Mouse (Mus musculus) testis, postnatal 10 days (tissue): ENCODE results near the gene Slc7a4.
"Not testable (repeated sequence)": the region's sequence is repeated elsewhere in the genome, so short reads cannot be mapped to it uniquely, and the experiment has no call there.

ENCODE experiments used
- DNase-seq: peaks from one replicate; pipeline ENCODE4 v3.0.0; 2021; ENCODE audit warnings: low spot score

Slc7a4 gene

GRCm38 (mm10) chr16:17561751-17562208 lies 21.2 kb downstream of the Slc7a4 start, which contains the start of gene P2rx6:
TSS of gene P2rx6 (plus strand) at chr16:17561885.
- DNase-seq: peak; percentile 80

DNA sequence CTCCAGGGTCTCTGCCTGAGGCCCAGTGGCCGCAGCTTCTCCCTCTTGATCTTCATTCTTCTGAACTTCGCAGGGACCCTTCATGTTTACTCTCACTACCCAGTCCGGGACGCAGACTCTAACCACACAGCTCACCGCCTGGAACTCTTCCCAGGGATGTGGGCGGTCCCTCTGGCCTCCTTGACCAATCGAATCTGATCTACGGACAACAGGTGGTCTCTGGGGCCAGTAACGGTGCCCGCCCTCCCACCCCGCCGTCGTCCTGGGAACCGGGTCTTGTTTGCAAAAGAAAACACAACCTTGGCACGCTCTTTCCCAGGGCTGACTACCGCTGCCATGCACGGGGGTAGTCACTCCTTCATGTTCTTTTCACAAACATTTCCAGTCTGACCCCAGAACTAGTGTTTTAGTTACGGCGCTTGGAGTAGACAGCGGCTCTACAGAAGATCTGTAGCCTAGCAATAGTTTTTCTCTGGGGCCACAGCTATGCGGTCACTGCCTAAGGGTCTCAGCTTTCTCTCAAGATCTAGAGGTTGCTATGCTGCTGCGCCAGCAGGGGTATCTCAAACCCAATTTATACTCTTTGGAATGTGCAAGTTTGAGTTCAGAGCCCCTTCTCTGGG lies 21.8 kb downstream of the Slc7a4 start, which contains the start of gene Lrrc74b:
Lrrc74b (minus strand) TSS at position 120 of the 623 bp plus-strand sequence.
- peak; percentile 84 for DNase-seq

DNA sequence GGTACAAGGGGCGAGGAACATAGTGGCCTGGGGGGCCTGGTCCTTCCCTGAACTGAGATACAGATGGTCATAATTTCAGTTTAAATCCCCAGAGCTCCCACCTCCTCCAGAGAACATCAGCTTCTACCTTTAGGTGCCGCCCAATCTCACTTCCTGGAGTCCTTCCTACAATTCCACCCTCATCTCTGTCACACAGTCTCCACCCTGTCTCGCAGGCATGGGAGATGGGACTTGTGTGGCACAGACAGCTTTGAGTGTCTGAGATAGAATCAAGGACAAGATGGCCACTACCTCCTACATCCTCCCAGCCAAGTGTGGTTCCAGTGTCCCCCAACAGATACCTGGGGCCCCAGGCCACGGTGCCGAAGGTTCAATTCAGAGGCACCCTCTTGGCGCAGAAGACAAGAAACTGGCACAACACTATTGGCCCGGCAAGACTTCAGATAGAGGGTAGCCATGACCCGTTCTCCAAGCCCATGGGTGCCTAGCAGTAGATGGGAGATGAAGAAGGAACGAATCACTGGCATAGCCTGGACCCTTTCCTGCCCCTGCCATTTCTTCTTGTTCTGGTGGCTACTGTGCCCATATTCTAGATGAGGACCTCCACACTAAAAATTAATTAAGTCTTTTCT lies 23.5 kb downstream of the Slc7a4 start:
- DNase-seq: no peak

GRCm38 (mm10) chr16:17558811-17559210 lies 24.2 kb downstream of the Slc7a4 start:
- DNase-seq: no peak

DNA sequence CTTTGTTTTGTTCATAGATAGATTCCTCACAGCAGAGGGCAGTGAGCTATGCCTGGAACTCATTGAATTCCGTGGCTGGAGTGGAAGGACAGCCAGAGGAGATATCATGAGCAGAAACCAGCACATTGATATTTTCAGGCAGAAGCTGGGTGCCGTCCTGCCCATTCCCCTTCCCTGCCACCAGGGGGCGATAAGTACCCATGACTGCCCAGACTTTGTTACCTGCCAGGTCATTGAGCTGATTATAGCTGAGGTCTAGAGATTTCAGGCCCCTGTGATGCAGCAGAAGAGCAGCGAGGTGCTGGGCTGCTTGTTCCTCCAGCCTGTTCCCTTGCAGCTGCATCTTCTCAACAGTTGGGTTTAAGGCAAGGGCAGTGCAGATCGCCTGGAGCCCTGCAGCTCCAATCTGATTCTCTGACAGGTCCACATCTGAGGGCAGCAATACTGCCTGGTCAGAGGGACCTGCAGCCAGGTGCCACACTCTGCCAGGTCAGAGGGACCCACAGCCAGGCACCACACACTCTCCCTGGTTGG lies 25.0 kb downstream of the Slc7a4 start:
- peak; percentile 85 for DNase-seq

DNA sequence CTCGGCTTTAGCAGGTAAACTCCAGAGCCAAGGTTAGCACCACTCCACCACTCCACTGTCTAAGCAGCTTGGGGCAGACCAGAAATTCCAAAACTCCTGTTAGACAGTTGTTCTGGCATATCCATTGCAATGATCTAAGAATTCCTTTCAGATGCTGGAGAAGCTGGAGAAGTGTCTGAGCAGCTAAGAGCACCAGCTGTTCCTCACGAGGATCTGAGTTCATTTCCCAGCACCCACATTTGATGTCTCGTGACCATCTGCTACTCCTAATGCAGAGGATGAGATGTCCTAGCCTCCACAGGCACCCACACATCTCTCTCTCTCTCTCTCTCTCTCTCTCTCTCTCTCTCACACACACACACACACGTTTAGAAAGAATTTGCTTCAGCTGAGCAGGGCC lies 26.1 kb downstream of the Slc7a4 start:
- no peak for DNase-seq

DNA sequence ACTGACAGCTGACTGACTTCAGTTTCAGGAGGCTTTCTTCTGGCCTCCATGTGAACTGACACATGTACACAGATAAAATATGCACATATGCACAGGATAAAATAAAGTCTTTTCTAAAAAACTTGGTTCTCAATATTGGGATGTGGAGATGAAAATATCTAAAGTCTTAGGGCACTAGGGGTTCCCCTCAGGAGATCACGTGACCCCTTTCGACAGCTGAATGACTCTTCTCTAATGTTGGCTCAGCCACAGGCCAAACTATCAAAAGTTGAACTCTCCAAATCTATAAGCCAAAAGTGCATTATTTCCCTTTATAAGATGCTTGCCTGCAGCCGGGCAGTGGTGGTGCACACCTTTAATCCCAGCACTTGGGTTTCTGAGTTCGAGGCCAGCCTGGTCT lies 26.8 kb downstream of the Slc7a4 start:
- no peak for DNase-seq

- DNase-seq: not testable (repeated sequence)
Observed at GRCm38 (mm10) chr16:17554702-17555101, 28.3 kb downstream of the Slc7a4 start.

GRCm38 (mm10) chr16:17553910-17554685 lies 28.9 kb downstream of the Slc7a4 start:
- DNase-seq: no peak

DNA sequence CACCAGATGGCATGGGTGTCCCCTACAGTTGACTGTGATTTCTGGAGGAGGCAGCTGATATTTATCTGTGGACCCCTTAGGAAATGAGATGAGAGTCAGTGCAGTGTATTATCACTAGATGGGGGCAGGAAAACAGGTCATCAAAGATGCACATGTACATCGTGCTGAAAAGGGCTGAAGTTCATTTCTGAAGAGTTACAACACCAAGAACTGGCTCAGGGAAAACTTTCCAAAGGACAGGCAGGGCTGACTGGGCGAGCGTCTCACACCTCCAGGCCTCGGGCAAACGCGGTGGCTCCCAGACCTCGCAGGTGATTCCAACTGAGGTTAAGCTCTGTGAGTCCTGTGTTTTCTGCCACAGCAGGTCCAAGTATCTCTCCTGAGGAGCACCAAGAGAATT lies 30.2 kb downstream of the Slc7a4 start:
- no peak for DNase-seq

GRCm38 (mm10) chr16:17542632-17543031 lies 40.4 kb downstream of the Slc7a4 start:
- no peak for DNase-seq

DNA sequence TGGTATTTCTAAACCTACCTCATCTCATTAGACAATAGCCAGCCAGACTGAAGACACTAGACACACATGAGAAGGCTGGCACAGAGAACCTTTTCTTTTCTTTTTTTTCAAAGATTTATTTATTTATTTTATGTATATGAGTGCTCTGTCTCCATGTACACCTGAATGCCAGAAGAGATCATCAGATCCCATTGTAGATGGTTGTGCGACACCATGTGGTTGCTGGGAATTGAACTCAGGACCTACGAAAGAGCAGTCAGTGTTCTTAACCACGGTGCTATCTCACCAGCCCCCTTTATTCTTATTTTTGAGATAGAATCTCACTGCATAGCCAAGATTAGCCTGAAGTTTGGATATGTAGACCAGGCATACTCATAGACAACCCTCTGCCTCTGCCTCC lies 46.4 kb downstream of the Slc7a4 start:
- DNase-seq: no peak

DNA sequence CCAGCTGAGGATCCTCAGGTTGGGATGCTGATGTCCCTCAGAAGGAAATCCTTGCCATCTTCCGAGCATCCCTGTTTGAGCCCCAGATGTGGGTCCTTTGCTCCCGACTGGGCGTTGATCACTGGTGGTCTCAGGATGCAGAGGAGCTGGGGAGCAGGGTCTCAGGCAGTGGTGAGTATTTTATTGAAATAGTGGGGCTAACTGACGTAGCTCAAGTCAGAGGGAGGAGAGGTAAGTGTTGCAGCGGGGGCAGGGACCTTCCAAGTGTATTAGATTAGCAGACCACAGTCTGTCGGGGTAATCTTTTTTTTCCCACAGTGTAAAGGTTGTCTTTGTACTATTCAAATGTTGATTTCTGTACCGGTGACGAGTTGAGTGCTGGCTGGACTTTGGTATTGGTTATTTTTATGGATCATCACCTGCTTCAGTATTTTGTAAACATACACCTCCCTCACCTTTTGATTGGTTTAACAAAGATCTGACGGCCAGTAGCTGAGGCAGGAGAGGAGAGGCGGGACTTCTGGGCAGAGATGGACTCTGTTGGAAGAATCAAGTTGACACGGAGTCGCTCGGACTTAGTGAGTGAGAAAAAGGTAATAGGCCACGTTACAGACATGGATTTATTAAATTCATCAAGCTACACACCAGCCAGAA lies 50.2 kb downstream of the Slc7a4 start:
- no peak for DNase-seq

DNA sequence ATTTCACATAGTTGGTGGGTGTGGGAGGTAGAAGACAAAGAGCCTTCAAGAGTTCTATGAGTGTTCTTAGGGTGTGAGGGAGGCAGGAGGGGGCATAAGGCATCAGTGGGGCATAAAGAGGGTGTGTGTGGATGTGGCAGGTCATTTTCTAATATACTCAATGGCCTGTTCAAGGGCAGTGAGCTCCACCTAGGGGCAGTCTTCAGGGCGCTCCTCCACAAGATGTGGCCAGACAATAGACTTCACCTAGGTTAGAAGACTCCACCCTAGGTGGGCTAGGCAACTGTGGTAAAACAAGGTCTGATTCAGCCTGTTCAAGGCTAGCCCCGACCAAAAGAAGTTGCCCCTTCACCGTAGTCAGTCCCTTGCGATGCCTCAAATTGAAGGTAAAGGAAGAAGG lies 50.7 kb downstream of the Slc7a4 start:
- DNase-seq: no peak

- peak; percentile 97 for DNase-seq
Observed at GRCm38 (mm10) chr16:17530640-17531288, 52.2 kb downstream of the Slc7a4 start, which contains the start of gene Thap7. TSS of gene Thap7 (minus strand) at chr16:17531136.

- peak; percentile 61 for DNase-seq
Observed at GRCm38 (mm10) chr16:17529981-17530586, 52.9 kb downstream of the Slc7a4 start.

DNA sequence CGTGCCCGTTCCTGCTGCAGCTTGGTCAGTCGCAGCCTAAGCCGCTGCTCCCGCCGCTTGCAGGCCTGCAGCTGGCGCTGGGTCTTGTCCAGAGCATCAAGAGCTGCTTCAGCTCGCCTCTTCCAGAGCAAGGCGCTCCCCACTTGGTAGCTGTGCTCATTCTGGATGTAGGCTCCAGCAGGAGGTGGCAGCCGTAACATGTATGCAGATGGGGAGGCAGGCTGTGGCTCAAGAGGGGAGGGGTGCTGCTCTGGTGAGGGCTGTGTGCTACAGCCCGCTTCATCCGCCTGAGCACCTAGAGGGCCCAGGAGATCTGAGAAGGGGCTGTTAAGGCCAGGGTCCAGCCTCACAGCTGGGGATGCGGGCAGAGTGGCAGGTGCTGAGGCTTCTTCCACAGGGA lies 54.7 kb downstream of the Slc7a4 start:
- DNase-seq: no peak

DNA sequence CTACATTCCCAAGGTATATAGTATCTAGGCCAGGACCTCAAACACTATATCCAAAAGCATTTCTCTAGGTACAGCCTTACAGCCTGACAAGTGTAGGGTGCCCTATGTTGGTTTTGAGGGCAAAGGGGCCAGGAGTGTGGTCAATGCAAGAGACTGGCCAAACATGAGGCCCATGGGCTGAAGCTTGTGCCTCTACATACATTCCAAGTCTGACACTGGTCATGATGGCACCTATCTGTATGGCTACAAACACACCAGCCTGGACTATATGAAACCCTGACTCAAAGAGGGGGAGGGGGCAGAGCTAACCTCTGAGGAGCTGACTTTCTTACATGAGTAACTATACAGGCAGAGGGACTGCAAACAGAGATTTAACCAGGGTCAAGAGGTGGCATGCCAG lies 55.4 kb downstream of the Slc7a4 start:
- DNase-seq: no peak

DNA sequence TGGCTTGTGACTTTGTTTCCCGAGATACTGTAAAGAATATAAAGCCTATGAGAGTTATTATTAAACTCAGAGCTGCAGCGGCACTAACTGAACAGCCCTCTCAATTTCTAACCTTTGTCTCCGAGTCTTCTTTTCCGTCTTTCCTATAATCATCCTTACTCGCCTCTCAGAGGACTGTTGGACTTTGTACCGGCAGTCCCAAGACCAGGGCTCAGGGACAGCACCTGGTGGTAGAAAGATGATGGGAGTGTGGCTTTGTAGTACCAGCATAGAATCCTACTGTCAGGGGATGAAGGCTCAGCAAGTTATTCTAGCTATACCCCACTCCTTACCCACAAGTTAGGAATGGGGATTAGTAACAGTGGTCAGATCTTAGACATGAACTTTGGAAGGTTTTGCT lies 56.8 kb downstream of the Slc7a4 start:
- no peak for DNase-seq

GRCm38 (mm10) chr16:17525524-17525923 lies 57.5 kb downstream of the Slc7a4 start:
- no peak for DNase-seq

DNA sequence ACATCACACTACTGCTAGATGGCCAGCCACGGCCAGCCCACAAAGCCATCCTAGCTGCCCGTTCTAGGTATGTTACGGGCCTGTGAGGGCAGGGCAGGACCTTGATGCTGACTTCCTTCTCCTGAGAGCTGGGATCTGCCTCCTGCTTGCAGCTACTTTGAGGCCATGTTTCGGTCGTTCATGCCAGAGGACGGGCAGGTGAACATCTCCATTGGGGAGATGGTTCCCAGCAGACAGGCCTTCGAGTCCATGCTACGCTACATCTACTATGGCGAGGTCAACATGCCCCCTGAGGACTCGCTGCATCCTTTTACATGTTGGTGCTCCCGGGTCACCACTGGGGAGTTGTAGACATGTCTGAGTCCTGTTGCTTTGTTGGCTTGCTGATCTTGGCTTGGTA lies 58.9 kb downstream of the Slc7a4 start:
- DNase-seq: no peak
